Mouse (Mus musculus) intestine, embryonic 16.5 days (tissue): ENCODE data around the gene Atf7. TPM values are rescaled to one million over a fixed set of nuclear protein-coding genes. Genes with fewer than 3 reads are reported as not detected.
"Not testable (repeated sequence)": the region's sequence is repeated elsewhere in the genome, so short reads cannot be mapped to it uniquely, and the experiment has no call there.

ENCODE experiments used
- ATAC-seq: fragments of 200-750 bp; cut with Nextera tagmentation; 2 replicates; pipeline ENCODE4 v1.8.0; 2017; ENCODE audit warnings: moderate TSS enrichment, moderate library complexity
- H3K27ac ChIP-seq: fragments of 300-500 bp; sonication (generic); 2 replicates; pipeline ENCODE4 v1.5.1; 2014; ENCODE audit warnings: mild to moderate bottlenecking, low read length
- H3K27me3 ChIP-seq: fragments of 300-500 bp; sonication (generic); replicated peaks from 2 replicates; pipeline ENCODE4 v1.6.1; 2014; ENCODE audit warnings: low read length, control low read depth, mixed read lengths; ENCODE audit not compliant: control insufficient read depth, insufficient read depth
- H3K36me3 ChIP-seq: fragments of 300-500 bp; sonication (generic); 2 replicates; pipeline ENCODE4 v1.6.1; 2014; ENCODE audit warnings: low read length, control low read depth; ENCODE audit not compliant: control insufficient read depth, insufficient read depth
- H3K4me1 ChIP-seq: fragments of 300-500 bp; sonication (generic); 2 replicates; pipeline ENCODE4 v1.6.1; 2014; ENCODE audit warnings: low read length, control low read depth, mixed read lengths; ENCODE audit not compliant: control insufficient read depth, insufficient read depth
- H3K4me2 ChIP-seq: fragments of 300-500 bp; sonication (generic); 2 replicates; pipeline ENCODE4 v1.6.1; 2014; ENCODE audit warnings: low read depth, low read length, control low read depth
- H3K4me3 ChIP-seq: fragments of 300-500 bp; sonication (generic); 2 replicates; pipeline ENCODE4 v1.5.1; 2014; ENCODE audit warnings: mild to moderate bottlenecking, low read length
- H3K9ac ChIP-seq: fragments of 300-500 bp; sonication (generic); 2 replicates; pipeline ENCODE4 v1.6.1; 2014; ENCODE audit warnings: low read depth, low read length
- H3K9me3 ChIP-seq: fragments of 300-500 bp; sonication (generic); 2 replicates; pipeline ENCODE4 v1.6.1; 2016; ENCODE audit warnings: low read length, control low read depth; ENCODE audit not compliant: control insufficient read depth
- WGBS: fragments of 180-500 bp; shearing (Covaris S2); extraction: QIAGEN DNeasy Blood & Tissue Kit; methylation state at CpG from one replicate; pipeline ENCODE4 v1.1.7; 2014; 5-methylcytosine and 5-hydroxymethylcytosine counted together
- polyA plus RNA-seq: library from polyadenylated mRNA; unstranded; fragments of >200 nt; fragmentation: Nextera tagmentation; extraction: Ambion mirVana; gene quantifications from 2 replicates; pipeline ENCODE4 v1.2.1, GENCODE M21; 2015

The Atf7 gene
- polyA plus RNA-seq, 1 experiment from 2014 or later = 21.9 TPM

DNA sequence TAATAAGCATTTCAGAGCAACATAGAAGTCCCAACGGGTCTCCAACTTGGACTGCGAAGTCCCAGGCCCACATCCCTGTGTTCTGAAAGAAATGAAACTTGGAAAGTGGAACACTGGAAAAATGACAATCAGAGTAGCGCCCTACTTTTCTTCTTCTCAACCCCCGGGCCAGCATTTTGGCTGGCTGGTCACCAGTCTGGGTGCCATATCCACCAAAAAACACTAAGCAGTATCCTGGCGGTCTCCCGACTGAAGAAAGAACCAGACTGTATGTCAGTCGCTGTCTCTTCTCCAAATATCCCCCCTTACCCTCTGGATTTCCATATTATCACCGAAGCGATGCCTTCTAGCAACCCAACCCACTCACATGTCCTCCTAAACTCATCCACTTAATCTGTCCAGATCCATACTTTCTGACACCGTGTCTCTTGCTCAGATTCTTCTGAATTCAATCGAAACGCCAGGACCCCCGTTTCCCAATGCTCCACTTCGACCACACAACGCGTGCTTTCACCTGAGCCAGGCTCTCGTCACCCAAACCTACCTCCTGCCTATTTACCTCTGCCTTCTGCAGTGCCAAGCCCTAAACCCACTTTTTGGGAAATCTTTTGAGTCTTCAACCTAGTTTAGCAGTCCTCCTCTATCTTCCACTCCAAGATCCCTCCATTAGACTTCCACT lies 834 bp downstream of the Atf7 start:
- Histone ChIP-seq H3K27me3 (no peaks in the 10 kb centered on the region), H3K9ac (peak overlapping the region; percentile 87), H3K4me1 (peaks cover 26% of the 10 kb centered on the region), H3K4me2 (peak overlapping the region; percentile 84), H3K27ac (peak overlapping the region; percentile 100), H3K36me3 (no peaks in the 10 kb centered on the region), H3K4me3 (peak overlapping the region; percentile 70), H3K9me3 (peaks cover under 1% of the 10 kb centered on the region; the same call in 1 of the 2 replicates)
- WGBS = 2% methylated on average over 17 of the region's 17 CpGs
- ATAC-seq = no peak

DNA sequence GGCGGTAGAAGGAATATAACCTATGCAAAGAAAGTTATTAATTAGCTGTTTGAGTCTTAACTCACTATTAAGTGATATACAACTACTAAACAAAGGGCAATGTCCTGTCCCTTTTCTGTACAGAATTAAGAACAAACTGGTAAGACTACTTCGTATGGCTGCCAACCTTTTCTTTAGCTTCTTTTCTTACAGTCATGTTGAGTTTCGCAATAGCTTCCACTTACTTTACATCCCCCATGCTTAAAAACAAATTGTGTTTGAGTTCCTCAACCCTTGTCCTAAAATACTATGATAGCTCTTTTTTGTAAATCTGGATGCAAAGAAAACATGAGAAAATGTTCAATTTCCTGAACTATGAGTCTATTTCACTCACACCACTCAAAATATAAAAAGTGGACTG lies 2.1 kb downstream of the Atf7 start:
- 87% methylated on average over 3 of the region's 3 CpGs for WGBS
- Histone ChIP-seq H3K27ac (no peak overlapping the region), H3K4me2 (peak overlapping the region; percentile 30)

GRCm38 (mm10) chr15:102622536-102622935 lies 2.7 kb downstream of the Atf7 start:
- Histone ChIP-seq H3K4me2 (no peak overlapping the region), H3K9ac (no peak overlapping the region), H3K36me3 (no peaks in the 10 kb centered on the region), H3K9me3 (no peaks in the 10 kb centered on the region), H3K27ac (no peak overlapping the region), H3K27me3 (no peaks in the 10 kb centered on the region), H3K4me1 (peaks cover 26% of the 10 kb centered on the region), H3K4me3 (no peak overlapping the region)
- no peak for ATAC-seq

More for the DNA sequence above, 2.1 kb downstream of the Atf7 start:
- Histone ChIP-seq H3K9me3 (no peaks in the 10 kb centered on the region), H3K27me3 (no peaks in the 10 kb centered on the region), H3K36me3 (no peaks in the 10 kb centered on the region), H3K9ac (no peak overlapping the region), H3K4me3 (no peak overlapping the region; the same call in 1 of the 2 replicates), H3K4me1 (peaks cover 26% of the 10 kb centered on the region)
- ATAC-seq = no peak

DNA sequence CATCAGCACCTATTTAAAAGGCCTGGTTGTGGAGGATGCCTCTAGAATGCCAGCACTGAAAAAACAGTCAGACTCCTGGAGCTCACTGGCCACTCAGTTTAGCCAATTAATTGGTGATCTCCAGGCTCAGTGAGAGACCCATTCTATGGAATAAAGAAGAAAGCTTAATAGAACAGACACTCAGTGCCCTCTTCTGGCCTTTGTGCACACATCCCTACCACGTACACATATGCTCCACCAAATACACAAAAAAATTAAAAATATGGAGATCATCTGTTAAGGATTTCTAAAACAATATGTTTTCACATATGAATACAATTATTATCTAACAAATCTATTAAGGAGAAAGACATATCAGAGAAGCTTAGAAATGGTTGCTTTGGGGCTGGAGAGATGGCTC lies 4.5 kb downstream of the Atf7 start:
- no peaks in the 10 kb centered on the region for H3K27me3 ChIP-seq

GRCm38 (mm10) chr15:102619486-102619885 lies 5.8 kb downstream of the Atf7 start:
- H3K4me1 ChIP-seq = peaks cover 22% of the 10 kb centered on the region
- 94% methylated on average over 5 of the region's 5 CpGs for WGBS
- no peak overlapping the region for H3K9ac ChIP-seq
- H3K27me3 ChIP-seq = no peaks in the 10 kb centered on the region
- H3K27ac ChIP-seq = no peak overlapping the region
- no peak overlapping the region for H3K4me2 ChIP-seq
- no peak for ATAC-seq
- H3K9me3 ChIP-seq = no peaks in the 10 kb centered on the region
- no peak overlapping the region for H3K4me3 ChIP-seq
- no peaks in the 10 kb centered on the region for H3K36me3 ChIP-seq

More for the DNA sequence above, 4.5 kb downstream of the Atf7 start:
- Histone ChIP-seq H3K4me3 (no peak overlapping the region), H3K4me2 (no peak overlapping the region), H3K9ac (no peak overlapping the region), H3K4me1 (peaks cover 22% of the 10 kb centered on the region), H3K27ac (no peak overlapping the region), H3K36me3 (no peaks in the 10 kb centered on the region), H3K9me3 (no peaks in the 10 kb centered on the region)
- WGBS = 88% methylated on average over 1 of the region's 1 CpGs
- ATAC-seq = no peak

GRCm38 (mm10) chr15:102617654-102618053 lies 7.6 kb downstream of the Atf7 start:
- H3K4me1 ChIP-seq = peaks cover 7% of the 10 kb centered on the region; the same call in 1 of the 2 replicates
- no peaks in the 10 kb centered on the region for H3K9me3 ChIP-seq
- no peak for ATAC-seq
- H3K36me3 ChIP-seq = no peaks in the 10 kb centered on the region
- no peak overlapping the region for H3K4me3 ChIP-seq
- H3K4me2 ChIP-seq = no peak overlapping the region
- 78% methylated on average over 1 of the region's 1 CpGs for WGBS
- H3K9ac ChIP-seq = no peak overlapping the region
- no peaks in the 10 kb centered on the region for H3K27me3 ChIP-seq
- no peak overlapping the region for H3K27ac ChIP-seq

DNA sequence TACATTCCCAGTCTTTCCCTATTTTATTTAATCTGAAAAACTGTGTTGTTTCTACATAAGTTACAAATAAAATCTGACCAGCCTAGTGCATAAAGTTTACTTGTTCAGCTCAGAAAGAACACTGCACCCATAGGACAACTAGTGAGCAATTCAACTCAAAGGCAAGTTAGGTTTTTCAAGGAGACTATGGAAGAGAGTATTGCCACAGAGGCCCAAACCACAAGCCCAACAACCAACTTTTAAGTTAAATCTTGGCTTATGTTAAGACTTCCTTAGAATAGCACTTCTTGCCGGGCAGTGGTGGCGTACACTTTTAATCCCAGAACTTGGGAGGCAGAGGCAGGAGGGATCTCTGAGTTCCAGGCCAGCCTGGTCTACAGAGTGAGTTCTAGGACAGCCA lies 9.1 kb downstream of the Atf7 start:
- H3K4me1 ChIP-seq = no peaks in the 10 kb centered on the region
- H3K36me3 ChIP-seq = no peaks in the 10 kb centered on the region
- 94% methylated on average over 2 of the region's 2 CpGs for WGBS
- no peak overlapping the region for H3K9ac ChIP-seq
- no peak overlapping the region for H3K4me2 ChIP-seq
- H3K27ac ChIP-seq = no peak overlapping the region
- no peaks in the 10 kb centered on the region for H3K27me3 ChIP-seq
- no peak overlapping the region for H3K4me3 ChIP-seq
- ATAC-seq = no peak
- H3K9me3 ChIP-seq = no peaks in the 10 kb centered on the region

GRCm38 (mm10) chr15:102614224-102614623 lies 11.0 kb downstream of the Atf7 start:
- H3K36me3 ChIP-seq = no peaks in the 10 kb centered on the region
- H3K9ac ChIP-seq = no peak overlapping the region
- no peak overlapping the region for H3K27ac ChIP-seq
- ATAC-seq = no peak
- H3K9me3 ChIP-seq = no peaks in the 10 kb centered on the region
- H3K4me1 ChIP-seq = no peaks in the 10 kb centered on the region
- no peaks in the 10 kb centered on the region for H3K27me3 ChIP-seq
- H3K4me2 ChIP-seq = no peak overlapping the region
- H3K4me3 ChIP-seq = no peak overlapping the region

GRCm38 (mm10) chr15:102612966-102613365 lies 12.3 kb downstream of the Atf7 start:
- Histone ChIP-seq H3K9me3 (no peaks in the 10 kb centered on the region), H3K4me3 (no peak overlapping the region), H3K9ac (no peak overlapping the region), H3K36me3 (no peaks in the 10 kb centered on the region), H3K27ac (no peak overlapping the region), H3K4me2 (no peak overlapping the region), H3K4me1 (no peaks in the 10 kb centered on the region), H3K27me3 (no peaks in the 10 kb centered on the region)
- ATAC-seq = no peak

GRCm38 (mm10) chr15:102608586-102608985 lies 16.7 kb downstream of the Atf7 start:
- H3K36me3 ChIP-seq, H3K9me3 ChIP-seq, H3K27me3 ChIP-seq, H3K4me1 ChIP-seq, H3K9ac ChIP-seq, H3K27ac ChIP-seq, ATAC-seq, H3K4me2 ChIP-seq, H3K4me3 ChIP-seq: not testable (repeated sequence)
- 68% methylated on average over 1 of the region's 1 CpGs for WGBS
